Mouse (Mus musculus) megakaryocyte-erythroid progenitor cell, adult 5 weeks (primary cell): ENCODE data around the gene Prex1. TPM values are rescaled to one million over a fixed set of nuclear protein-coding genes. Genes with fewer than 3 reads are reported as not detected.

Experiments used
- polyA plus RNA-seq: library from polyadenylated mRNA; stranded (reverse); fragments of >175 nt; gene quantifications from 2 replicates; pipeline ENCODE4 v1.2.3, GENCODE M21; 2012

Gene Prex1
- polyA plus RNA-seq, result 38.8 and 42.2 TPM in 2 replicates

GRCm38 (mm10) chr2:166713690-166714426 lies at the start of gene Prex1:
TSS of gene Prex1 (minus strand) at chr2:166713832.

Other genes starting within 250 kb of the Prex1 start
- gene Trp53rkb, start 78.7 kb upstream of the Prex1 start, polyA plus RNA-seq, result 4.2 and 4.4 TPM in 2 replicates
- gene Arfgef2, start 91.8 kb upstream of the Prex1 start, polyA plus RNA-seq, result 5.4 and 8.1 TPM in 2 replicates
- 12.3 and 13.5 TPM in 2 replicates for gene Cse1l, start 192.2 kb upstream of the Prex1 start, polyA plus RNA-seq